Mouse (Mus musculus) testis, adult 2 months (tissue): ENCODE measurements around the gene Rbfox2.

ENCODE experiments used
- CTCF ChIP-seq: fragments of 200-500 bp; IDR thresholded peaks from 2 replicates; pipeline ENCODE4 v1.5.1; 2012; ENCODE audit warnings: low read depth, mild to moderate bottlenecking, inconsistent platforms, low read length, moderate library complexity; ENCODE audit not compliant: control insufficient read depth, insufficient read depth, insufficient replicate concordance
- POLR2A ChIP-seq: fragments of 200-500 bp; IDR thresholded peaks from 2 replicates; pipeline ENCODE4 v1.6.1; 2012; ENCODE audit warnings: low read depth, mild to moderate bottlenecking, inconsistent platforms, low read length, moderate library complexity; ENCODE audit not compliant: control insufficient read depth

DNA sequence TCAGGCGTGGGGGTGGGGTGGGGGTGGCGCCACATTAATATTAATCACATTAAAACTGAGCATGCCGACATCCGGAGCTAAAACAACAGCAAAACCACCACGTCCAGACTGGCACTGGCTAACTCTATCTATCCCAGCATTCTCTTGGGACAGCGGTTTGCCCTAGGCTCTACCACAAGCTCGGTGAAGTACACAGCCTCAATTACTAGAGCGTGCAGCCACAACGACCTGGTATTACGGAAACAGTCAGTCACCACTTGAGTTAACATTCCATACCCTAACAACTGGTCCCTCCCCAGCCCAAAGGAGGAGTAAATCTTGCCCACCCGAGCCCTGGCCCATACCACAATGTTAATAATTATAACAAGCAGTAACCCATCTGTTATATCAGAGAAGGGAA, 217.6 kb downstream of the Rbfox2 start:
- TF ChIP-seq POLR2A (no peak), CTCF (no peak)
